Mouse (Mus musculus) CH12.LX (cell line): ENCODE measurements around the gene Cdyl. TPM values are rescaled to one million over a fixed set of nuclear protein-coding genes. Genes with fewer than 3 reads are reported as not detected.

Source experiments
- DNase-seq: peaks from one replicate; pipeline ENCODE4 v3.0.0-alpha.2; 2013; ENCODE audit errors: extremely low read depth
- H3K27ac ChIP-seq: 2 replicates; pipeline ENCODE4 v1.5.1; 2012; ENCODE audit warnings: low read depth, mild to moderate bottlenecking, control low read depth, moderate library complexity; ENCODE audit not compliant: insufficient read depth
- H3K27me3 ChIP-seq: replicated peaks from 2 replicates; pipeline ENCODE3; 2012; ENCODE audit warnings: inconsistent platforms
- H3K36me3 ChIP-seq, 2 experiments: replicated peaks in 1 of 2; 2 replicates each; pipeline versions ENCODE3 to v1.6.1; 2012; ENCODE audit warnings: inconsistent platforms in 1 of 2, low read length in 1 of 2, mild to moderate bottlenecking in 1 of 2, mixed read lengths in 1 of 2, moderate library complexity in 1 of 2; ENCODE audit not compliant: control insufficient read depth in 1 of 2, insufficient read depth in 1 of 2
- H3K4me1 ChIP-seq, 2 experiments: 2 replicates each; pipeline ENCODE4 v1.6.1; 2012; ENCODE audit warnings: inconsistent platforms in 1 of 2, moderate library complexity in 1 of 2; ENCODE audit not compliant: insufficient read depth in 2 of 2, control insufficient read depth in 1 of 2
- H3K4me2 ChIP-seq: 2 replicates; pipeline ENCODE4 v1.6.1; 2012; ENCODE audit warnings: low read depth, mild to moderate bottlenecking, control low read depth; ENCODE audit not compliant: poor library complexity, insufficient read depth, severe bottlenecking
- H3K4me3 ChIP-seq, 3 experiments: fragments of 150-350 bp in 1 of 3; sonication (generic) in 1 of 3; replicated peaks in 1 of 3; 2 replicates each; pipeline versions ENCODE3 to v1.5.1; 2011 to 2012; ENCODE audit warnings: low read depth in 2 of 3, low read length in 2 of 3, mild to moderate bottlenecking in 2 of 3, moderate library complexity in 2 of 3, control low read depth in 1 of 3, improper control_type of control experiment in 1 of 3, inconsistent platforms in 1 of 3, mixed read lengths in 1 of 3; ENCODE audit not compliant: poor library complexity in 1 of 3
- H3K79me2 ChIP-seq: replicated peaks from 2 replicates; pipeline ENCODE4 v1.6.1; 2012; ENCODE audit warnings: mild to moderate bottlenecking, moderate library complexity; ENCODE audit not compliant: control insufficient read depth, poor library complexity, insufficient read depth, severe bottlenecking; ENCODE audit errors: extremely low read depth
- H3K9ac ChIP-seq: 2 replicates; pipeline ENCODE4 v1.6.1; 2012; ENCODE audit warnings: low read depth, mild to moderate bottlenecking, control low read depth, moderate library complexity; ENCODE audit not compliant: insufficient read depth
- H3K9me3 ChIP-seq: replicated peaks from 2 replicates; pipeline ENCODE3; 2012; ENCODE audit warnings: low read length, inconsistent platforms, mixed read lengths
- BHLHE40 ChIP-seq: IDR thresholded peaks from 2 replicates; pipeline ENCODE4 v1.6.1; 2011; ENCODE audit warnings: mild to moderate bottlenecking, low read depth, low read length, improper control_type of control experiment
- CHD2 ChIP-seq: IDR thresholded peaks from 2 replicates; pipeline ENCODE4 v1.6.1; 2011; ENCODE audit warnings: low read length, improper control_type of control experiment
- CTCF ChIP-seq, 2 experiments: IDR thresholded peaks in 1 of 2; conservative IDR thresholded peaks in 1 of 2; 2 replicates each; pipeline ENCODE4 v1.5.1; 2011 to 2012; ENCODE audit warnings: low read depth in 2 of 2, low read length in 2 of 2, improper control_type of control experiment in 1 of 2, inconsistent platforms in 1 of 2, mild to moderate bottlenecking in 1 of 2, moderate library complexity in 1 of 2
- E2F4 ChIP-seq: IDR thresholded peaks from 2 replicates; pipeline ENCODE4 v1.6.1; 2011; ENCODE audit warnings: low read depth, low read length, improper control_type of control experiment; ENCODE audit not compliant: insufficient replicate concordance
- ELF1 ChIP-seq: IDR thresholded peaks from 2 replicates; pipeline ENCODE4 v1.6.1; 2014; ENCODE audit warnings: low read depth, mild to moderate bottlenecking, inconsistent platforms, low read length, improper control_type of control experiment
- ETS1 ChIP-seq: conservative IDR thresholded peaks from 2 replicates; pipeline ENCODE4 v1.6.1; 2012; ENCODE audit warnings: low read depth, mild to moderate bottlenecking, inconsistent platforms, low read length, improper control_type of control experiment, moderate library complexity
- GABPA ChIP-seq: IDR thresholded peaks from 2 replicates; pipeline ENCODE4 v1.6.1; 2012; ENCODE audit warnings: low read depth, low read length, improper control_type of control experiment, inconsistent platforms; ENCODE audit not compliant: insufficient replicate concordance
- HCFC1 ChIP-seq: IDR thresholded peaks from 2 replicates; pipeline ENCODE4 v1.6.1; 2012; ENCODE audit warnings: low read depth, mild to moderate bottlenecking, inconsistent platforms, low read length, improper control_type of control experiment
- IRF4 ChIP-seq: IDR thresholded peaks from 2 replicates; pipeline ENCODE4 v1.6.1; 2014; ENCODE audit warnings: low read depth, mild to moderate bottlenecking, inconsistent platforms, low read length, improper control_type of control experiment
- JUND ChIP-seq: conservative IDR thresholded peaks from 2 replicates; pipeline ENCODE4 v1.6.1; 2011; ENCODE audit warnings: low read depth, low read length, improper control_type of control experiment
- KAT2A ChIP-seq: IDR thresholded peaks from 2 replicates; pipeline ENCODE4 v1.6.1; 2012; ENCODE audit warnings: low read length, improper control_type of control experiment, inconsistent platforms; ENCODE audit not compliant: insufficient replicate concordance
- MAX ChIP-seq: IDR thresholded peaks from 2 replicates; pipeline ENCODE4 v1.6.1; 2011; ENCODE audit warnings: low read length, improper control_type of control experiment
- MAZ ChIP-seq: IDR thresholded peaks from 2 replicates; pipeline ENCODE4 v1.6.1; 2012; ENCODE audit warnings: low read depth, mild to moderate bottlenecking, inconsistent platforms, low read length, improper control_type of control experiment, moderate library complexity
- MEF2A ChIP-seq: IDR thresholded peaks from 2 replicates; pipeline ENCODE4 v1.6.1; 2014; ENCODE audit warnings: low read depth, mild to moderate bottlenecking, inconsistent platforms, low read length, improper control_type of control experiment, borderline replicate concordance
- MXI1 ChIP-seq: IDR thresholded peaks from 2 replicates; pipeline ENCODE4 v1.6.1; 2011; ENCODE audit warnings: mild to moderate bottlenecking, low read depth, low read length, improper control_type of control experiment
- MYC ChIP-seq: IDR thresholded peaks from 2 replicates; pipeline ENCODE4 v1.6.1; 2011; ENCODE audit warnings: low read depth, mild to moderate bottlenecking, improper control_type of control experiment, low read length
- NELFE ChIP-seq: IDR thresholded peaks from 2 replicates; pipeline ENCODE4 v1.6.1; 2011; ENCODE audit warnings: low read depth, low read length, improper control_type of control experiment
- PAX5 ChIP-seq: IDR thresholded peaks from 2 replicates; pipeline ENCODE4 v1.6.1; 2012; ENCODE audit warnings: low read length, inconsistent platforms, mixed read lengths
- POLR2A ChIP-seq: IDR thresholded peaks from 2 replicates; pipeline ENCODE4 v1.6.1; 2011; ENCODE audit warnings: low read depth, mild to moderate bottlenecking, improper control_type of control experiment, low read length
- POLR2AphosphoS2 ChIP-seq: IDR thresholded peaks from 2 replicates; pipeline ENCODE4 v1.6.1; 2011; ENCODE audit warnings: low read depth, low read length, improper control_type of control experiment
- RAD21 ChIP-seq: IDR thresholded peaks from 2 replicates; pipeline ENCODE4 v1.6.1; 2011; ENCODE audit warnings: low read depth, mild to moderate bottlenecking, low read length, improper control_type of control experiment, moderate library complexity
- RCOR1 ChIP-seq: conservative IDR thresholded peaks from 2 replicates; pipeline ENCODE4 v1.6.1; 2012; ENCODE audit warnings: low read depth, mild to moderate bottlenecking, inconsistent platforms, low read length, improper control_type of control experiment
- SMC3 ChIP-seq: IDR thresholded peaks from 2 replicates; pipeline ENCODE4 v1.6.1; 2011; ENCODE audit warnings: low read depth, low read length, improper control_type of control experiment
- TBP ChIP-seq: conservative IDR thresholded peaks from 2 replicates; pipeline ENCODE4 v1.6.1; 2011; ENCODE audit warnings: low read depth, low read length, improper control_type of control experiment
- TCF12 ChIP-seq: IDR thresholded peaks from 2 replicates; pipeline ENCODE4 v1.6.1; 2014; ENCODE audit warnings: low read depth, mild to moderate bottlenecking, inconsistent platforms, low read length, improper control_type of control experiment
- UBTF ChIP-seq: IDR thresholded peaks from 2 replicates; pipeline ENCODE4 v1.6.1; 2012; ENCODE audit warnings: low read depth, mild to moderate bottlenecking, inconsistent platforms, low read length, improper control_type of control experiment, moderate library complexity
- USF1 ChIP-seq: IDR thresholded peaks from 2 replicates; pipeline ENCODE4 v1.6.1; 2014; ENCODE audit warnings: low read depth, mild to moderate bottlenecking, inconsistent platforms, low read length, improper control_type of control experiment
- USF2 ChIP-seq: conservative IDR thresholded peaks from 2 replicates; pipeline ENCODE4 v1.6.1; 2011; ENCODE audit warnings: low read depth, low read length, improper control_type of control experiment
- ZC3H11A ChIP-seq: IDR thresholded peaks from 2 replicates; pipeline ENCODE4 v1.6.1; 2012; ENCODE audit warnings: low read depth, mild to moderate bottlenecking, inconsistent platforms, low read length, improper control_type of control experiment
- ZMIZ1 ChIP-seq: IDR thresholded peaks from 2 replicates; pipeline ENCODE4 v1.6.1; 2012; ENCODE audit warnings: low read depth, mild to moderate bottlenecking, inconsistent platforms, low read length, improper control_type of control experiment
- ZNF384 ChIP-seq: IDR thresholded peaks from 2 replicates; pipeline ENCODE4 v1.6.1; 2012; ENCODE audit warnings: low read depth, low read length, improper control_type of control experiment, inconsistent platforms
- dilution Hi-C: fragments of 300-500 bp; cut with MboI; formaldehyde crosslinking; loops from 2 replicates; pipeline ENCODE4 v1.14.3; 2020; ENCODE audit warnings: low sequenced_read_pairs; ENCODE audit not compliant: extremely low pct_unique_long_range_greater_than_20kb, extremely low pct_ligation_motif_present
- in situ Hi-C: fragments of 300-500 bp; cut with MboI; formaldehyde crosslinking; loops from 3 replicates; pipeline ENCODE4 v1.14.3; 2019; ENCODE audit warnings: low sequenced_read_pairs, low pct_ligation_motif_present, low pct_unique_long_range_greater_than_20kb, mixed read lengths
- polyA plus RNA-seq: library from polyadenylated mRNA; unstranded; fragments of >175 nt; gene quantifications from 2 replicates; pipeline ENCODE4 v1.2.1, GENCODE M21; 2012; ENCODE audit warnings: low read depth; ENCODE audit not compliant: insufficient read length
- total RNA-seq, 2 experiments: library from RNA; depleted of rRNA; stranded (reverse); fragments of 300-350 nt in 1 of 2; fragments of >200 nt in 1 of 2; gene quantifications; 2 replicates each; pipeline ENCODE4 v1.2.3; 2012 to 2014

The Cdyl gene
- total and polyA plus RNA-seq, 3 experiments = 5.7 to 9.1 (median 8.3) TPM

DNA sequence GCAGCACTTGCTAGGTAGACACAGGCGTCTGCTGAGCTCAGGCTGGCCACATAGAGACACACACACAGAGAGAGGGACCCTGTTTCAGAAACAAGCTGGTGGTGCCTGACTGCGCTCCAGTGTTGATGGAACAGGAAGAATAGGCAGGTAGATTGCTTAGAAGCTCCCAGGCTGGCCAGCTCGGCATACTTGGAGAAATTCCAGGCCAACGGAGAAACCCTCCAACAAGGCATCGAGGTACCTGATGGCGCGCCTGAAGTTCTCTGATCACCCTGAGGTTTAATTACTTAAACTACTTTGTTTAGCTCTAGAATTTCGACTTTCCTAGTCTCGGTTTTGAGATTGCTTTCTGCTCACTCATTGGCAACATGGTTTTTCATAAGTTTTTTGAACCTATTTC is 110.8 kb downstream of the Cdyl start:
- DNase-seq = no peak
- Histone ChIP-seq H3K9me3 (no peaks in the 10 kb centered on the region), H3K36me3 (peaks cover 0 to 7% of the 10 kb centered on the region in 2 experiments), H3K4me1 (peaks cover 10 to 51% of the 10 kb centered on the region in 2 experiments), H3K4me2 (no peak overlapping the region), H3K27me3 (no peaks in the 10 kb centered on the region), H3K27ac (no peak overlapping the region), H3K4me3 (no peak overlapping the region), H3K79me2 (peaks cover 2% of the 10 kb centered on the region; the same call in 1 of the 2 replicates), H3K9ac (no peak overlapping the region)
- in situ Hi-C loops (loop anchor here (25.0 kb wide), 1 partner anchor 733 kb away; the partner anchor contains the start of gene Eci2), dilution Hi-C loops (no loop called here)
- TF ChIP-seq TBP (no peak), RCOR1 (no peak), JUND (no peak), UBTF (no peak), SMC3 (no peak), HCFC1 (no peak), ZNF384 (no peak), ZC3H11A (no peak), MEF2A (no peak)

DNA sequence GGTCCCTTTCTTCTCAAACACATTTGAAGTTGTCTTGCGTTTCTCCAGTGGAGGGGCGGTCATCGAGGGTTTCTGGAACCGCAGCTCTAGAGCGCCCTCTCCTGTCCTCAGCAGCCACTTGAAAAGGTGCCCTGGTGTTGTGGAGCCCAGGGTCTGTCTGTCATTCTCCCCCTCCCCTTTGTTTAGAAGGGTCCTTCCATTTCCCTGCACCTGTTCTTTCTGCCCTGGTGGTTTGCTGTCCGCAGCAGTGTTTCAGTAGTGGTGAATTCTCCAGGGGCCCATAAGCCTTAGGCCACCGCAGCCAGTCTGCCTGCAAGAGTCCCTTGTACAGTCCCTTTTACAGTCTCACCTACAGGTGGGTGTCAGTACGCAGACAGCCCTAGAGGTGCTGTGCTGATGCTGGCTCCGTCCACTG is 112.3 kb downstream of the Cdyl start:
- Histone ChIP-seq H3K4me2 (peak overlapping the region; percentile 16; the same call in 1 of the 2 replicates), H3K36me3 (peaks cover 0 to 7% of the 10 kb centered on the region in 2 experiments), H3K4me1 (peaks cover 10 to 51% of the 10 kb centered on the region in 2 experiments), H3K27ac (no peak overlapping the region), H3K9me3 (no peaks in the 10 kb centered on the region), H3K4me3 (no peak overlapping the region), H3K79me2 (peaks cover 6% of the 10 kb centered on the region), H3K9ac (no peak overlapping the region), H3K27me3 (no peaks in the 10 kb centered on the region)
- dilution Hi-C loops = no loop called here
- in situ Hi-C loops = loop anchor here (25.0 kb wide), 1 partner anchor 735 kb away; the partner anchor contains the start of gene Eci2
- DNase-seq = peak; percentile 74
- TF ChIP-seq ZMIZ1 = no peak
- TF ChIP-seq USF1 = no peak
- peak; percentile 27 to 82; a peak in 3 of 4 replicates for TF ChIP-seq CTCF (conservative IDR thresholded peaks at IDR 0.05 in 1 of 2, IDR thresholded peaks at IDR 0.05 in 1 of 2; ENCODE audit: low read depth in 2 of 2, low read length in 2 of 2)
- TF ChIP-seq UBTF = no peak
- no peak for TF ChIP-seq E2F4
- peak; percentile 87 for TF ChIP-seq RAD21
- TF ChIP-seq ETS1 = peak; percentile 34
- peak; percentile 70 for TF ChIP-seq MAZ
- TF ChIP-seq SMC3 = peak; percentile 81
- TF ChIP-seq POLR2AphosphoS2 = no peak
- no peak for TF ChIP-seq JUND
- no peak for TF ChIP-seq NELFE
- 0 out of 2 replicates have a peak, but pooled peaks have one; percentile 33 for TF ChIP-seq MAX
- no peak; the same call in 1 of the 2 replicates for TF ChIP-seq CHD2
- no peak for TF ChIP-seq KAT2A
- no peak for TF ChIP-seq MXI1
- no peak for TF ChIP-seq TBP
- peak; percentile 55; the same call in 1 of the 2 replicates for TF ChIP-seq ZC3H11A
- TF ChIP-seq POLR2A = no peak
- TF ChIP-seq IRF4 = peak; percentile 70
- TF ChIP-seq TCF12 = peak; percentile 87
- TF ChIP-seq BHLHE40 = no peak; the same call in 1 of the 2 replicates
- TF ChIP-seq GABPA = no peak
- no peak for TF ChIP-seq PAX5
- no peak; the same call in 1 of the 2 replicates for TF ChIP-seq MEF2A
- no peak for TF ChIP-seq ZNF384
- TF ChIP-seq ELF1 = no peak
- no peak for TF ChIP-seq USF2
- TF ChIP-seq MYC = no peak
